Mouse (Mus musculus): Measurements from ENCODE around the gene Sh3bp5l. TPM values are rescaled to one million over a fixed set of nuclear protein-coding genes. Genes with fewer than 3 reads are reported as not detected.

Sh3bp5l gene
- 25.6 and 30.7 TPM in 2 replicates for polyA plus RNA-seq (2012; rRNA removed)
- 24.4 and 28.5 TPM in 2 replicates for polyA plus RNA-seq (2014; fragmentation: Nextera tagmentation; extraction: Ambion mirVana)

DNA sequence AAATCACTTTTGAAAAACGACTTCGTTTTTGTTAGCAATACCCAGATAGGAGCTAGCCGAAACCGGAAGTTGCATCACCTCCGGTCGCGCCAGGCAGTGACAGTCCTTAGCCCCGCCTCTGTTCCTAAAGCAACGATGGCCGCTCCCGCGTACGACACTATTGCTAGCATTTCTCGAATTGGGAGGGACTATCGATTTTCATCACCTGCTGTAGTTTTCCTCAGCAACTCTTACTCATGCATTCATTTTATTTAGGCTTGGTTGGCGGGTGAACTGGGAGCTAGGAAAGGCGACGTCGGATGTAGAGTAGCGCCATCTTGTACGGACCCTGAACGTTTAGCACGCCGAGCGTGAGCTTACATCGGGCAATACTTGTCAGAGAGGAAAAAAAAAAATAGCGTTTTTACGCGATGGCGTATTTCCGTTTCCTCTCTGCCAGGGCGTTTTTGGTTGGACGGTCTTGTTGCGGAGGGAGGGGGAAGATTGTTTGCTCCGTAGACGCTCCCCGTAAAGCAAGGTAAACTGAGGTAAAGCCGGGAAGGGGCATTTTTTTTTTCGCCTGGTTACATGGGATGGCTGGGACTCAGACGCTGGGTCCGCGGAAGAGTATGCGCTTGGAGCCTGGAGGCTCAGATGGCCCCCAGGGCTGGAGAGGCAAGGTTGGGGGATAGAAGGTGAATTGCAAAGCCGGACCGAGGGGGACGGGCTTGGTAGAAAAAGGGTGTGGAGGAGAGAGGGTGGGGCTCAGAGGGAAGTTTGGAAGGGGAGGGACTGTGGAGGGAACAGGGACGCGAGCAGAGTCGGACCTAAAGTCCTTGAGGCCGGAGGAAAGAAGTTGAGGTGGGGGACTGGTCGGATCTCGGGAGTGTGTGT is at the start of gene Sh3bp5l, which contains the start of gene Zfp672:
Sh3bp5l (plus strand) TSS at position 449 of the 873 bp plus-strand sequence.
Zfp672 (minus strand) TSS at position 64 of the 873 bp plus-strand sequence.
- Histone ChIP-seq H3K9ac (ENCODE audit: low read depth, low read length, severe bottlenecking) (peak within 1 kb of the TSS; percentile 77), H3K4me3 (replicated peaks; ENCODE audit: low read length) (peak within 1 kb of the TSS; percentile 79), H3K4me1 (ENCODE audit: control insufficient read depth, insufficient read depth, low read length) (peaks cover 12% of the 10 kb centered on the region), H3K27me3 (ENCODE audit: control insufficient read depth, insufficient read depth, low read length) (no peaks in the 10 kb centered on the region), H3K4me2 (replicated peaks; ENCODE audit: low read depth, low read length, severe bottlenecking) (peak within 1 kb of the TSS; percentile 60), H3K27ac (replicated peaks; ENCODE audit: low read depth, low read length) (peak within 1 kb of the TSS; percentile 67), H3K9me3 (ENCODE audit: control insufficient read depth, low read length) (no peaks in the 10 kb centered on the region), H3K36me3 (ENCODE audit: control insufficient read depth, insufficient read depth, low read length) (peaks cover 36% of the 10 kb centered on the region)
- WGBS: 3% methylated on average over 52 of the region's 52 CpGs
- ATAC-seq (ENCODE audit: low FRiP score, low read depth): peak; percentile 95
- peak; percentile 65; the same call in 1 of the 2 replicates for TF ChIP-seq POLR2A (IDR thresholded peaks at IDR 0.05; ENCODE audit: borderline replicate concordance, extremely low read depth, insufficient read depth, insufficient read length)
- DNase-seq (ENCODE audit: low spot score): peak; percentile 98

DNA sequence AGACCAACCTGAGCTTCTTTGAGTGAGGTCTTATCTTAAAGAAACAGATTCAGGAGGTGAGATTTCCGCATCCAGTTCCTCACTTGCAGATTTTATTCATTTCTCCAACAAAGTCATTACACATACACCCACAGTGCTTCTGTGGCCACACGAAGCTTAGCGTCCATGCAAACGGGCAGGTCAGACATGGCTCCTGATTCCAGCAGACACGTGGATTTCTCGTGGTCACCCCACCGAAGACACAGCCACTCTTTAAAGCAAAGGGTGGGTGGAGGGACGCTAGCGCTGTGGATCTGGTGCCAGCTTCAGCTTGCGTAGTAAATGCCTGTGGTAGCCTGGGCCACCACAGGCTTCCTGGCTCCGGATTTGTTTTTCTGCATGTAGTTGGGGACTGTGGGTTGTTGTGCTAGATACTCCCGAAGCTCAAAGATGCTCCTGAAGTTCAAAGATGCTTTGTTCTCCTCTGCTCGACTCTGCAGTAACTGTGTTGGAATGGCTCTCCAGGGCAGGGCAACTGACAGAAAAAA is 48.5 kb upstream of the Sh3bp5l start:
- no peaks in the 10 kb centered on the region for H3K9me3 ChIP-seq (ENCODE audit: control insufficient read depth, low read length)
- no peak overlapping the region for H3K4me3 ChIP-seq (replicated peaks; ENCODE audit: low read length)
- TF ChIP-seq POLR2A (IDR thresholded peaks at IDR 0.05; ENCODE audit: borderline replicate concordance, extremely low read depth, insufficient read depth, insufficient read length): no peak
- ATAC-seq (ENCODE audit: low FRiP score, low read depth) (no peak), DNase-seq (ENCODE audit: low spot score) (no peak)
- H3K36me3 ChIP-seq (ENCODE audit: control insufficient read depth, insufficient read depth, low read length): no peaks in the 10 kb centered on the region
- no peak overlapping the region for H3K4me2 ChIP-seq (replicated peaks; ENCODE audit: low read depth, low read length, severe bottlenecking)
- WGBS: 84% methylated on average over 13 of the region's 13 CpGs
- H3K27ac ChIP-seq (replicated peaks; ENCODE audit: low read depth, low read length): no peak overlapping the region
- no peaks in the 10 kb centered on the region for H3K4me1 ChIP-seq (ENCODE audit: control insufficient read depth, insufficient read depth, low read length)
- H3K27me3 ChIP-seq (ENCODE audit: control insufficient read depth, insufficient read depth, low read length): no peaks in the 10 kb centered on the region
- H3K9ac ChIP-seq (ENCODE audit: low read depth, low read length, severe bottlenecking): no peak overlapping the region

DNA sequence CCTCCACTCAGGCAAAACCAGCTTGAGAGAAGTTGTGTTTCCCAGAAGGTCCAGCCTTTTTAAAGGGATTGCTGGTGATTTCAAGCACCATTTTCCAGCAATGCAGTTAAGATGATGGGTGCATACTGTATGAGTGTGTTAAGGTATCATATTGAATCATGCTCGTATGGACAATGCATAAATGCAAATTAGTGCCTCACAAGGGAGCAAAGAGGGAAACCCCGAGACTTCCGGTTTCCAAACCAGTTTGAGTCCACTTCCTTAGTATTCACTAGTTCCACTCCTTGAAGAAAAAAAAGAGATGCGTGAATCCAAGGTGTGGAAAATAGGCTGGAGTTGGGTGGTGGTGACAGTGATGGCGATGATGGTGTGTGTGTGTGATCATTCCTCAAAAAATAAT is 48.0 kb upstream of the Sh3bp5l start:
- Histone ChIP-seq H3K9me3 (ENCODE audit: control insufficient read depth, low read length) (no peaks in the 10 kb centered on the region), H3K36me3 (ENCODE audit: control insufficient read depth, insufficient read depth, low read length) (no peaks in the 10 kb centered on the region), H3K9ac (ENCODE audit: low read depth, low read length, severe bottlenecking) (no peak overlapping the region), H3K4me1 (ENCODE audit: control insufficient read depth, insufficient read depth, low read length) (no peaks in the 10 kb centered on the region), H3K4me2 (replicated peaks; ENCODE audit: low read depth, low read length, severe bottlenecking) (no peak overlapping the region), H3K4me3 (replicated peaks; ENCODE audit: low read length) (no peak overlapping the region), H3K27ac (replicated peaks; ENCODE audit: low read depth, low read length) (no peak overlapping the region), H3K27me3 (ENCODE audit: control insufficient read depth, insufficient read depth, low read length) (no peaks in the 10 kb centered on the region)
- ATAC-seq (ENCODE audit: low FRiP score, low read depth): no peak
- no peak for TF ChIP-seq POLR2A (IDR thresholded peaks at IDR 0.05; ENCODE audit: borderline replicate concordance, extremely low read depth, insufficient read depth, insufficient read length)
- 80% methylated on average over 5 of the region's 5 CpGs for WGBS
- no peak for DNase-seq (ENCODE audit: low spot score)

DNA sequence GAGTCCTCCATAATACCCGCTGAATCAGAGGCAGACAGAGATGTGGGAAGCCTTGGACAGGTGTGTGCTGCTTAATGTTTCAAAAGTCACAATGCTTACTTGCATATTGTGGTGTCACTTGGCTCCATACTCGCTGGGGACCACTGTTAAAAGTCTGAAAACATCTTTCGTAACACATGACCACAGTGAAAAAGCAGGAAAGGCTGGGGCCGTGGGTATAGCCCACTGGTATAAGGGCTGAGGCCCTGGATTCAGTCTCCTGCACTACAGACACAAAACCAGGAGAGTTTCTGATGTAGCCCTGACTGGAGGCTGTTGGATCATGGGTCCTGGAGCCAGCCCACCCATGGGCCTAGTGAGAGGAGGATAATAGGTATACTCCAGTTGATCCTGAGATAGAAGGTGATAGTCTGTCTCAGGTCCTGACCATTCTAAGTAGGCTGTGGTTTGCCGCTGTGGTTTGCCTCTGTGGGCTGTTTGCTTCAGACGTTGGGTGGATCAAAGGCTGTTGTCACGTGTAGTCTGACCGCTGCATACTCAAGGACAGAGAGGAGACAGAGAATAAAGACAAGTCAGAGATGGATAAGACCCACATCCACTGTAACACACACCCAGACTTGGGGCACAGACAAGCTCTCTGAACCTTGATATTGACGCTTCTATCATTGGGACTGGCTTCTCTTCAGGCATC is 40.4 kb upstream of the Sh3bp5l start:
- WGBS: 78% methylated on average over 9 of the region's 9 CpGs
- no peak for ATAC-seq (ENCODE audit: low FRiP score, low read depth)
- no peak overlapping the region for H3K27ac ChIP-seq (replicated peaks; ENCODE audit: low read depth, low read length)
- H3K4me2 ChIP-seq (replicated peaks; ENCODE audit: low read depth, low read length, severe bottlenecking): no peak overlapping the region
- no peak overlapping the region for H3K9ac ChIP-seq (ENCODE audit: low read depth, low read length, severe bottlenecking)
- no peaks in the 10 kb centered on the region for H3K9me3 ChIP-seq (ENCODE audit: control insufficient read depth, low read length)
- TF ChIP-seq POLR2A (IDR thresholded peaks at IDR 0.05; ENCODE audit: borderline replicate concordance, extremely low read depth, insufficient read depth, insufficient read length): no peak
- no peak overlapping the region for H3K4me3 ChIP-seq (replicated peaks; ENCODE audit: low read length)
- H3K27me3 ChIP-seq (ENCODE audit: control insufficient read depth, insufficient read depth, low read length): no peaks in the 10 kb centered on the region
- no peaks in the 10 kb centered on the region for H3K36me3 ChIP-seq (ENCODE audit: control insufficient read depth, insufficient read depth, low read length)
- H3K4me1 ChIP-seq (ENCODE audit: control insufficient read depth, insufficient read depth, low read length): no peaks in the 10 kb centered on the region
- DNase-seq (ENCODE audit: low spot score): no peak

DNA sequence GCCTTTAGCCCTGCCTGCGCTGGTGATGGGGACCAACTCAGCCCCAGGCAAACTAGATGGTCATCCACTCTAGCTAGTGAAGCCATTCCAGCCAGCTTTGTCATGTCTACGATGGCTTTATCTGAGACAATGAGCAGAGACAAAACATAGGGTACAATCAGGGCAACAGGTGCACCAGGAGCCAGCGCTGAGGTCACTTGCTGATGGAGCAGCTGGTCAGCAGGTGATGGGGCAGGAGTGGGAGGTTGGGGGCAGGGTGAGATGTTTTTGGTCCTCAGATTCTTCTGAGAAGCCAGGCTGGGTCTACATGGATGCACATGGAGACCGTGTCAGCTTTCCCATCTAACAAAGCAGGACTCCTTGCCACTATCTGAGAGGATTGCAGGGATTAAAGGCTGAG is 39.7 kb upstream of the Sh3bp5l start:
- no peak for ATAC-seq (ENCODE audit: low FRiP score, low read depth)
- no peaks in the 10 kb centered on the region for H3K27me3 ChIP-seq (ENCODE audit: control insufficient read depth, insufficient read depth, low read length)
- WGBS: 85% methylated on average over 4 of the region's 4 CpGs
- no peak overlapping the region for H3K9ac ChIP-seq (ENCODE audit: low read depth, low read length, severe bottlenecking)
- no peak overlapping the region for H3K4me3 ChIP-seq (replicated peaks; ENCODE audit: low read length)
- H3K4me2 ChIP-seq (replicated peaks; ENCODE audit: low read depth, low read length, severe bottlenecking): no peak overlapping the region
- no peaks in the 10 kb centered on the region for H3K36me3 ChIP-seq (ENCODE audit: control insufficient read depth, insufficient read depth, low read length)
- no peak for DNase-seq (ENCODE audit: low spot score)
- no peak overlapping the region for H3K27ac ChIP-seq (replicated peaks; ENCODE audit: low read depth, low read length)
- no peaks in the 10 kb centered on the region for H3K9me3 ChIP-seq (ENCODE audit: control insufficient read depth, low read length)
- H3K4me1 ChIP-seq (ENCODE audit: control insufficient read depth, insufficient read depth, low read length): no peaks in the 10 kb centered on the region
- no peak for TF ChIP-seq POLR2A (IDR thresholded peaks at IDR 0.05; ENCODE audit: borderline replicate concordance, extremely low read depth, insufficient read depth, insufficient read length)
